Mouse (Mus musculus) embryonic fibroblast, embryonic 13.5 days (primary cell): ENCODE data around the gene Elovl7.

Experiments used
- CTCF ChIP-seq: IDR thresholded peaks from 2 replicates; pipeline ENCODE4 v1.5.1; 2011; ENCODE audit warnings: mild to moderate bottlenecking, control low read depth, low read length, moderate library complexity, borderline replicate concordance; ENCODE audit not compliant: insufficient read depth
- POLR2A ChIP-seq: IDR thresholded peaks from 2 replicates; pipeline ENCODE4 v1.6.1; 2011; ENCODE audit warnings: low read depth, mild to moderate bottlenecking, control low read depth, low read length, moderate library complexity

DNA sequence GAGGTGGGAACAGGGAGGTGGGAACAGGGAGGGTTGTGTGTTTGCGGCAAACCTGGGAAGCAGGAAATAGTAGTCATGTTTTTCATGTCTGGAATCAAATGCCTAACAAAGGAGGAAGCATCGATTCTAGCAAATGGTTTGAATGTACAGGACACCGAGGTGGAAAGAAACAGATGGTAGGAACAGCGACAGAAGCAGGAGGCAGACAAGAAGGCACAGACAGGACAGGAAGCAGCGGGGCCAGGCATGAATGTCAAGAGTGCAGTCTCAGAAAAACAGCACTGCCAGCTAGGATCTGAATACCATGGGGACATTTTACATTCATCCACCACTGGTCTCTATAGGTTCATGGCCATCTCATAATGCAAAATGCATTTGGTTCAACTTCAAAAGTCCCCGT is 18.7 kb upstream of the Elovl7 start:
- TF ChIP-seq POLR2A (no peak), CTCF (no peak)
